Mouse (Mus musculus) macrophage (primary cell): ENCODE results near the gene Prlh. TPM values are rescaled to one million over a fixed set of nuclear protein-coding genes. Genes with fewer than 3 reads are reported as not detected.
A peak's percentile ranks its signal among the peaks of the same experiment; 100 is the strongest.

Experiments
- H3K27ac ChIP-seq: fragments of 350-480 bp; formaldehyde crosslinking; 2 replicates; pipeline ENCODE4 v1.9.0; 2021
- H3K36me3 ChIP-seq: fragments of 350-480 bp; formaldehyde crosslinking; 2 replicates; pipeline ENCODE4 v1.9.0; 2021; ENCODE audit errors: inconsistent target
- H3K4me3 ChIP-seq: fragments of 350-480 bp; formaldehyde crosslinking; 2 replicates; pipeline ENCODE4 v1.9.0; 2021; ENCODE audit errors: inconsistent target
- H3K79me2 ChIP-seq: fragments of 350-480 bp; formaldehyde crosslinking; 2 replicates; pipeline ENCODE4 v1.9.0; 2021; ENCODE audit errors: inconsistent target
- WGBS: methylation state at CpG from one replicate; pipeline ENCODE4 v1.1.7; 2026; ENCODE audit warnings: inconsistent platforms; ENCODE audit not compliant: missing documents; 5-methylcytosine and 5-hydroxymethylcytosine counted together
- polyA plus RNA-seq: library from polyadenylated mRNA; stranded (reverse); fragments of 250-400 nt; gene quantifications from 3 replicates; pipeline ENCODE4 v1.2.4, GENCODE M21; 2018; ENCODE audit warnings: inconsistent platforms

Prlh gene
- polyA plus RNA-seq, 1 experiment from 2014 or later: not detected

- Histone ChIP-seq H3K4me3 (no peak overlapping the region), H3K36me3 (no peaks in the 10 kb centered on the region), H3K79me2 (no peaks in the 10 kb centered on the region), H3K27ac (no peak overlapping the region)
- 93% methylated on average over 10 of the region's 10 CpGs for WGBS
Measured at GRCm38 (mm10) chr1:90969881-90970390, 17.0 kb downstream of the Prlh start.

GRCm38 (mm10) chr1:90972911-90973573, 20.1 kb downstream of the Prlh start:
- no peaks in the 10 kb centered on the region for H3K36me3 ChIP-seq
- H3K27ac ChIP-seq: peak overlapping the region; percentile 89
- 34% methylated on average over 9 of the region's 9 CpGs for WGBS
- no peak overlapping the region for H3K4me3 ChIP-seq
- no peaks in the 10 kb centered on the region for H3K79me2 ChIP-seq

- Histone ChIP-seq H3K27ac (peak overlapping the region; percentile 89), H3K36me3 (no peaks in the 10 kb centered on the region), H3K4me3 (no peak overlapping the region), H3K79me2 (no peaks in the 10 kb centered on the region)
- WGBS: 58% methylated on average over 2 of the region's 2 CpGs
Measured at GRCm38 (mm10) chr1:90973574-90973911, 20.6 kb downstream of the Prlh start.

GRCm38 (mm10) chr1:90974906-90975649, 22.2 kb downstream of the Prlh start:
- Histone ChIP-seq H3K4me3 (no peak overlapping the region), H3K36me3 (no peaks in the 10 kb centered on the region), H3K79me2 (no peaks in the 10 kb centered on the region), H3K27ac (peak overlapping the region; percentile 89)
- WGBS: 3% methylated on average over 12 of the region's 12 CpGs

GRCm38 (mm10) chr1:90975960-90976359, 23.1 kb downstream of the Prlh start:
- WGBS: 94% methylated on average over 4 of the region's 4 CpGs
- Histone ChIP-seq H3K36me3 (no peaks in the 10 kb centered on the region), H3K4me3 (no peak overlapping the region)

GRCm38 (mm10) chr1:90980638-90981330, 27.9 kb downstream of the Prlh start:
- WGBS: 91% methylated on average over 10 of the region's 10 CpGs
- H3K79me2 ChIP-seq: no peaks in the 10 kb centered on the region
- H3K4me3 ChIP-seq: no peak overlapping the region
- no peaks in the 10 kb centered on the region for H3K36me3 ChIP-seq
- H3K27ac ChIP-seq: no peak overlapping the region

More at GRCm38 (mm10) chr1:90975960-90976359, 23.1 kb downstream of the Prlh start:
- peak overlapping the region; percentile 89 for H3K27ac ChIP-seq
- H3K79me2 ChIP-seq: no peaks in the 10 kb centered on the region

GRCm38 (mm10) chr1:90981346-90981745, 28.4 kb downstream of the Prlh start:
- H3K79me2 ChIP-seq: no peaks in the 10 kb centered on the region
- H3K27ac ChIP-seq: no peak overlapping the region
- no peak overlapping the region for H3K4me3 ChIP-seq
- WGBS: 93% methylated on average over 3 of the region's 3 CpGs
- H3K36me3 ChIP-seq: no peaks in the 10 kb centered on the region

GRCm38 (mm10) chr1:90995916-90996315, 43.0 kb downstream of the Prlh start:
- H3K36me3 ChIP-seq: no peaks in the 10 kb centered on the region
- WGBS: 93% methylated on average over 1 of the region's 1 CpGs
- no peak overlapping the region for H3K27ac ChIP-seq
- peaks cover 20% of the 10 kb centered on the region for H3K79me2 ChIP-seq
- H3K4me3 ChIP-seq: no peak overlapping the region

- Histone ChIP-seq H3K36me3 (no peaks in the 10 kb centered on the region), H3K4me3 (no peak overlapping the region), H3K27ac (no peak overlapping the region), H3K79me2 (peaks cover 32% of the 10 kb centered on the region)
- 81% methylated on average over 4 of the region's 4 CpGs for WGBS
Measured at GRCm38 (mm10) chr1:90997136-90997535, 44.2 kb downstream of the Prlh start.

- 87% methylated on average over 5 of the region's 5 CpGs for WGBS
- Histone ChIP-seq H3K27ac (no peak overlapping the region), H3K4me3 (no peak overlapping the region; the same call in 1 of the 2 replicates), H3K36me3 (no peaks in the 10 kb centered on the region), H3K79me2 (peaks cover 37% of the 10 kb centered on the region)
Measured at GRCm38 (mm10) chr1:90997641-90998040, 44.7 kb downstream of the Prlh start.

GRCm38 (mm10) chr1:90998268-90998890, 45.5 kb downstream of the Prlh start, which contains the start of gene Lrrfip1:
Gene Lrrfip1 (plus strand): TSS chr1:90998737.
- H3K27ac ChIP-seq: peak within 1 kb of the TSS; percentile 31
- WGBS: 1% methylated on average over 40 of the region's 59 CpGs
- no peaks in the 10 kb centered on the region for H3K36me3 ChIP-seq
- H3K79me2 ChIP-seq: peaks cover 44% of the 10 kb centered on the region
- peak within 1 kb of the TSS; percentile 75 for H3K4me3 ChIP-seq

- Histone ChIP-seq H3K36me3 (no peaks in the 10 kb centered on the region), H3K79me2 (peaks cover 51% of the 10 kb centered on the region), H3K27ac (0 out of 2 replicates have a peak overlapping the region, but pooled peaks have one; percentile 10), H3K4me3 (peak overlapping the region; percentile 75)
- WGBS: under 1% methylated on average over 41 of the region's 41 CpGs
Measured at GRCm38 (mm10) chr1:90998891-90999611, 46.1 kb downstream of the Prlh start.

- no peaks in the 10 kb centered on the region for H3K36me3 ChIP-seq
- H3K79me2 ChIP-seq: peaks cover 61% of the 10 kb centered on the region
- WGBS: 57% methylated on average over 10 of the region's 10 CpGs
- H3K27ac ChIP-seq: no peak overlapping the region
- H3K4me3 ChIP-seq: peak overlapping the region; percentile 75; the same call in 1 of the 2 replicates
Measured at GRCm38 (mm10) chr1:90999911-91000601, 47.1 kb downstream of the Prlh start.
